Mouse (Mus musculus): ENCODE results near the gene Gm42372.

DNA sequence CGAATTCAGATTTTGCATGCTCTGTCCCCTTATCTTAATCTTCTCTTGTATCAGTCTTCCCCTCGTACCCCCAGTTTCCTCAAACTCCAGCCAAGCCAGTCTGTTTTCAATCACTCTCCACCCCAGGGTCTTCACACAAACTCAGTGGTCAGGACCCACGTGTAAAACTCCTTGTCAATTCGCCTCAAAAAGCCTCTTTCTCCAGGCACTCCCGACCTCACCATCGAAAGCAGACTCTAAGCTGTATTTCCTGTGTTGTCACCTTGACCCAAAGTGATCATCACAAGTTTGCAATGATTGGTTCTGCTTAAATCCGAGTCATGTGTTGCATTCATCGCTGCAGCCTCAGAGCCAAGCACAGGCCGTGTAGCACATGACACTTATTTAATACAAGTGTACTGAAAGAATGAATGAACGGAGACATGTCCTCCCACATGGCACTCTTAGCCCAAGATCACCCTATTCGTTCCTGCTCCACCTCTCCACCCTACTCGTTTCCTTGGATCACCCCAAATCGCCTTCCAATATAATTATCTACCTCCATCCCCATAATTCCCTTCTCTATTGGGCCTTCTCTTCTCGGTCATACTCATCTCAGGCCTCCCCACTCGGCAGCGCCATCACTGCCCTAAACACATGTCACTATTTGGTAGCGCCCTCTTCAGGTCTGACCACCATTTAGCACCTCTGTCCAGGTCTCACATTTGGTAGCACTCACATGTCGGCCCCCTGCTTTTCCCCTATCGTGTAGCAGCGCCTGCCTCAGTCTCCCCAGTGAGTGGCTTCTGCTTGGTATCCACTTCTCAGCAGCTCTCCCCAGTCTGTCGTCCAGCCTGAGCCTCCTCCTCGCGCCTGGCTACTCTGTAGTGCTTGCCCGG is 44.1 kb downstream of the Gm42372 start:
- TF ChIP-seq TCF12 (IDR thresholded peaks at IDR 0.05; ENCODE audit: low read depth, low read length) = peak; percentile 34; the same call in 1 of the 2 replicates
- peak; percentile 95 for TF ChIP-seq MXI1 (IDR thresholded peaks at IDR 0.05; ENCODE audit: low read depth, low read length)
- no peak for TF ChIP-seq PAX5 (IDR thresholded peaks at IDR 0.05; ENCODE audit: low read length)
- no peak for TF ChIP-seq RCOR1 (conservative IDR thresholded peaks at IDR 0.05; ENCODE audit: low read depth, low read length)
- peak in 1 of 2 experiments; percentile 83; a peak in 3 of 4 replicates for TF ChIP-seq CTCF (conservative IDR thresholded peaks at IDR 0.05 in 1 of 2, IDR thresholded peaks at IDR 0.05 in 1 of 2; ENCODE audit: low read depth in 2 of 2, low read length in 2 of 2)
- TF ChIP-seq MAFK (IDR thresholded peaks at IDR 0.05; ENCODE audit: insufficient replicate concordance, low read length) = no peak
